Mouse (Mus musculus) stomach, postnatal 0 days (tissue): ENCODE measurements around the gene Ap2a1.

Source experiments
- CTCF ChIP-seq: IDR thresholded peaks from 2 replicates; pipeline ENCODE4 v1.5.1; 2016; ENCODE audit warnings: antibody characterized with exemption, low read depth, mild to moderate bottlenecking, moderate library complexity
- EP300 ChIP-seq: optimal IDR thresholded peaks from 2 replicates; pipeline ENCODE3; 2016; ENCODE audit warnings: antibody characterized with exemption

DNA sequence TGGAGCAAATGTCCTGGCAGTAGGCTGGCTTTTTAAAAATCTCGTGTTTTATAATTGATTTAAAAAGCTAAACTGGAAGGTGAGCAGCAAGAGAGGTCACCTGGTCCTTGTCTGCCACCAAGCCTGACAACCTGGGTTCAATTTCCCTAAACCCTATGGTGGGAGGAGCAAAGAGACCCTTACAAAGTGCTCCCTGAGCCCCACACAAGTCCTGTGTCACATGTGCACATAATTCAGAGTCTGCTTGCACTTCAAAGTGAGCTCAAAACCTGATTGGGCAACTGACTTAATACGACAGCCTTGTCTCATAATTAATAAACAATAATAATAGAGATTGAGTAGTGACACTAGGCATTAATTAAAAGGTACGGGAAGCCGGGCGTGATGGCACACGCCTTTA, 58.7 kb downstream of the Ap2a1 start:
- TF ChIP-seq EP300 = no peak
- no peak for TF ChIP-seq CTCF
